Mouse (Mus musculus): ENCODE results near the gene Rtl3.

Gene Rtl3

GRCm38 (mm10) chrX:106840409-106840808 lies at the start of gene Rtl3:
Rtl3 (minus strand) TSS chrX:106840644.
- no peak for DNase-seq (ENCODE audit: low spot score in 2 of 2)

DNA sequence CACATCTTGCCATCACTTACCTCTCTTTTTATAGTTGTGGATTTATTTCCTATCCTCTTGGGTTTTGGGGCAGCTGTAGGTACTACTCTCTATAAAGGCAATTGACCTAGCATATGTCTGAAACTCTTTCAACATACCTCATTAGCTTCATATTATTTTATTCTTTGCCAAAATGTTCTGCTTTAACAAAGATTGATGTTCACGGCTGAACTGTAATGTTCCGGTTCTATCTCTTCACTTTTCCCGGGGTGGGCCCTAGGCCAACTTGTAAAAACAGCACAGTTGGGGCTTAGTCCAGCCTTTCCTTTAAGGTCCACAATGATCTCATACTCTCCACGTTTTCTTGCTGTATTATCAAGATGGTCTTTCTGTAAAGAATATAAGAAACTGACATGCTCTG lies 31.9 kb upstream of the Rtl3 start:
- no peak for DNase-seq (ENCODE audit: low spot score in 2 of 2)

DNA sequence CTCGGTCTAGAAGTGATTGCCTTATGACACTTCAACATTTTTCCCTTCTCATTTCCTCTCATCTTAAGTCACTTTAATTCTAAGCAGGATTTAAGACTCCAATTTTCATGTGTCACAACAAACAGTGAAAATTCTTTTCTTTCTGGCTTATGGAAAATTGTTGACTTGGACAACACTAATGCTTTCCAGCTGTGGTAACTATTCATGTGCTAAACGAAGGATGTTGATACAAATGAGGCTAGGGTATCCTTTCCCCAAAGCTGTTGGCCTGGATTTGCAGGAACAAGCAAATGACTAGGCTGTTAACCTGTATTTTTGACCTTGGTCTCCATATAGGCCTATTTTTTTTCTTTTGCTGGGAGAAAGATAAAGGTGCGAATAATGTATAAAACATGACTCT lies 31.4 kb upstream of the Rtl3 start:
- no peak for DNase-seq (ENCODE audit: low spot score in 2 of 2)

GRCm38 (mm10) chrX:106871426-106871825 lies 31.0 kb upstream of the Rtl3 start:
- no peak for DNase-seq (ENCODE audit: low spot score in 2 of 2)

GRCm38 (mm10) chrX:106853523-106854300 lies 13.3 kb upstream of the Rtl3 start:
- DNase-seq (ENCODE audit: low spot score in 2 of 2), result no peak

DNA sequence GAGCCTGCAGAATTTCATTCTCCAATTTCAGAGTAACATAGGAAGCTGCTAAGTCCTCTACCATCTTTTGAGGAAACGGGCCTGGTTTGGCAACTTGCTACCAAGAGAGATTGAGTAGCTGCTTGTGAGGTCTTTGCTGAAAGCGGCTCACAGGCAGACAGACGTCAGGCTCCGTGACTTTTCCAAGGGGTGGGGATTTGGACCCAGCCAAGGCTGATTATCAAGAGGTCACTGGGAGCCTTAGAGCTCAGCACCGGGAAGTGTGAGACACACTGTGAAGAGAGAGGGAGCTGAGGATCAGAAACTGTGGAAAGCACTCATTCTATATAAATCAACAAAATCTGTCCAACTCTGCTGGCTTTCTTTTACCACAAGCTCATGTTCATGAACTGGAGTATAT lies 853 bp downstream of the Rtl3 start:
- no peak for DNase-seq (ENCODE audit: low spot score in 2 of 2)

GRCm38 (mm10) chrX:106830494-106830893 lies 9.9 kb downstream of the Rtl3 start:
- no peak for DNase-seq (ENCODE audit: low spot score in 2 of 2)

GRCm38 (mm10) chrX:106809560-106810226 lies 30.8 kb downstream of the Rtl3 start:
- no peak for DNase-seq (ENCODE audit: low spot score in 2 of 2)

DNA sequence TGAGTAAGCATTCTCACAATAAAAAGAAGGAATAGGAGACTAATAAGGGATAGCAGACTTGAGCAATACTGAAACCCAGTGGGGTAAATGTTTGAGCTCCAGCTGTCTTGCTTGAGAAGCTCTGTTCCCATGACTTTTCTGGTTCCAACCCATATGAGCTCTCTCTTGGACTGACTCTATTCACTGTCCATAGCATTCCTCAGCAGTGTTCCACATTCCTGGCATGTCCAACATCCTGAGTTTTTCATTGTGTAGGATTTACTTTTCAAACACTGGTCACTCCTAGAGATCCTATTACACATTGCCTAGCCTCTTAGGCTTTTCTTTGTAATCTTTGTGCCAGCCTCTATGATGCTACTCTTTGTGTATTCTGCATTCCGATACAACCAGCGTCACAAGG lies 36.1 kb downstream of the Rtl3 start:
- no peak for DNase-seq (ENCODE audit: low spot score in 2 of 2)

GRCm38 (mm10) chrX:106794686-106795085 lies 45.8 kb downstream of the Rtl3 start:
- DNase-seq (ENCODE audit: low spot score in 2 of 2), result no peak

All from spleen, postnatal 14 days (tissue).